Mouse (Mus musculus) heart, postnatal 0 days (tissue): ENCODE measurements around the gene Olfr1036. TPM values are rescaled to one million over a fixed set of nuclear protein-coding genes. Genes with fewer than 3 reads are reported as not detected.

ENCODE experiments used
- ATAC-seq: fragments of 200-750 bp; cut with Nextera tagmentation; 2 replicates; pipeline ENCODE4 v1.8.0; 2017; ENCODE audit warnings: low read depth, moderate number of reproducible peaks, moderate library complexity; ENCODE audit not compliant: insufficient read depth
- DNase-seq: peaks from one replicate; pipeline ENCODE4 v3.0.0-alpha.2; 2016; ENCODE audit warnings: low spot score
- H3K27ac ChIP-seq: fragments of 300-500 bp; sonication (generic); 2 replicates; pipeline ENCODE4 v1.5.1; 2014; ENCODE audit warnings: low read depth, mild to moderate bottlenecking
- H3K27me3 ChIP-seq: fragments of 300-500 bp; sonication (generic); 2 replicates; pipeline ENCODE4 v1.6.1; 2014; ENCODE audit warnings: low read length, mixed read lengths; ENCODE audit not compliant: control insufficient read depth, insufficient read depth
- H3K36me3 ChIP-seq: fragments of 300-500 bp; sonication (generic); replicated peaks from 2 replicates; pipeline ENCODE4 v1.6.1; 2014; ENCODE audit warnings: low read length, mixed read lengths; ENCODE audit not compliant: control insufficient read depth, insufficient read depth
- H3K4me1 ChIP-seq: fragments of 300-500 bp; sonication (generic); 2 replicates; pipeline ENCODE4 v1.6.1; 2014; ENCODE audit warnings: antibody characterized with exemption; ENCODE audit not compliant: control insufficient read depth, insufficient read depth
- H3K4me2 ChIP-seq: fragments of 300-500 bp; sonication (generic); 2 replicates; pipeline ENCODE4 v1.6.1; 2014; ENCODE audit warnings: low read depth, mild to moderate bottlenecking, low read length, moderate library complexity
- H3K4me3 ChIP-seq: fragments of 300-500 bp; sonication (generic); 2 replicates; pipeline ENCODE4 v1.5.1; 2014; ENCODE audit warnings: low read depth, low read length
- H3K9ac ChIP-seq: fragments of 300-500 bp; sonication (generic); replicated peaks from 2 replicates; pipeline ENCODE4 v1.6.1; 2014; ENCODE audit warnings: low read depth, low read length, mixed read lengths
- H3K9me3 ChIP-seq: fragments of 300-500 bp; sonication (generic); replicated peaks from 2 replicates; pipeline ENCODE4 v1.6.1; 2016; ENCODE audit warnings: low read length; ENCODE audit not compliant: control insufficient read depth
- CTCF ChIP-seq: IDR thresholded peaks from 2 replicates; pipeline ENCODE4 v1.5.1; 2016; ENCODE audit warnings: antibody characterized with exemption, control low read depth, low read depth
- EP300 ChIP-seq: IDR thresholded peaks from 2 replicates; pipeline ENCODE4 v1.6.1; 2016; ENCODE audit warnings: antibody characterized with exemption, low read depth
- WGBS: fragments of 180-500 bp; shearing (Covaris S2); extraction: QIAGEN DNeasy Blood & Tissue Kit; methylation state at CpG from one replicate; pipeline ENCODE4 v1.1.7; 2014; 5-methylcytosine and 5-hydroxymethylcytosine counted together
- polyA plus RNA-seq: library from polyadenylated mRNA; unstranded; fragments of >200 nt; fragmentation: Nextera tagmentation; extraction: Ambion mirVana; gene quantifications from 2 replicates; pipeline ENCODE4 v1.2.1, GENCODE M21; 2015
- total RNA-seq: library from RNA; depleted of rRNA; stranded (reverse); fragments of >200 nt; gene quantifications from 2 replicates; pipeline ENCODE4 v1.2.3, GENCODE M21; 2014; ENCODE audit warnings: low replicate concordance; rRNA removed

The Olfr1036 gene
- total and polyA plus RNA-seq, 2 experiments from 2014 or later: not detected

- Histone ChIP-seq H3K27me3 (no peaks in the 10 kb centered on the region), H3K4me2 (no peak within 1 kb of the TSS), H3K9ac (no peak within 1 kb of the TSS), H3K4me1 (no peaks in the 10 kb centered on the region), H3K9me3 (no peaks in the 10 kb centered on the region), H3K27ac (no peak within 1 kb of the TSS), H3K4me3 (no peak within 1 kb of the TSS), H3K36me3 (no peaks in the 10 kb centered on the region)
- DNase-seq (no peak), ATAC-seq (no peak)
- TF ChIP-seq EP300 (no peak), CTCF (no peak)
- 79% methylated on average over 2 of the region's 2 CpGs for WGBS
Observed at GRCm38 (mm10) chr2:86087285-86087684, 13.5 kb downstream of the Olfr1036 start, which contains the start of gene Olfr1037. Olfr1037 (minus strand) TSS chr2:86087385.

Other genes starting within 250 kb of the Olfr1036 start
- not detected in 2 replicates for gene Olfr1019, start 228.5 kb upstream of the Olfr1036 start, total RNA-seq
- gene Olfr1019, start 228.5 kb upstream of the Olfr1036 start, polyA plus RNA-seq: not detected in 2 replicates
- gene Olfr1020, start 227.0 kb upstream of the Olfr1036 start, total RNA-seq: not detected in 2 replicates
- not detected in 2 replicates for gene Olfr1020, start 227.0 kb upstream of the Olfr1036 start, polyA plus RNA-seq
- gene Olfr1022, start 205.4 kb upstream of the Olfr1036 start, total RNA-seq: not detected in 2 replicates
- not detected in 2 replicates for gene Olfr1022, start 205.4 kb upstream of the Olfr1036 start, polyA plus RNA-seq
- not detected in 2 replicates for gene Olfr1023, start 188.4 kb upstream of the Olfr1036 start, total RNA-seq
- gene Olfr1023, start 188.4 kb upstream of the Olfr1036 start, polyA plus RNA-seq: not detected in 2 replicates
- not detected in 2 replicates for gene Olfr1024, start 168.9 kb upstream of the Olfr1036 start, total RNA-seq
- gene Olfr1024, start 168.9 kb upstream of the Olfr1036 start, polyA plus RNA-seq: not detected in 2 replicates
- gene Olfr1025-ps1, start 158.8 kb upstream of the Olfr1036 start, total RNA-seq: not detected in 2 replicates
- gene Olfr1025-ps1, start 158.8 kb upstream of the Olfr1036 start, polyA plus RNA-seq: not detected in 2 replicates
- not detected in 2 replicates for gene Olfr1026, start 152.4 kb upstream of the Olfr1036 start, total RNA-seq
- gene Olfr1026, start 152.4 kb upstream of the Olfr1036 start, polyA plus RNA-seq: not detected in 2 replicates
- not detected in 2 replicates for gene Olfr1028, start 123.6 kb upstream of the Olfr1036 start, total RNA-seq
- not detected in 2 replicates for gene Olfr1028, start 123.6 kb upstream of the Olfr1036 start, polyA plus RNA-seq
- gene Olfr1029, start 100.1 kb upstream of the Olfr1036 start, total RNA-seq: not detected in 2 replicates
- gene Olfr1029, start 100.1 kb upstream of the Olfr1036 start, polyA plus RNA-seq: not detected in 2 replicates
- not detected in 2 replicates for gene Olfr1030, start 94.7 kb upstream of the Olfr1036 start, total RNA-seq
- not detected in 2 replicates for gene Olfr1030, start 94.7 kb upstream of the Olfr1036 start, polyA plus RNA-seq
- gene Olfr1031, start 83.7 kb upstream of the Olfr1036 start, total RNA-seq: not detected in 2 replicates
- gene Olfr1031, start 83.7 kb upstream of the Olfr1036 start, polyA plus RNA-seq: not detected in 2 replicates
- not detected in 2 replicates for gene Olfr1032, start 68.5 kb upstream of the Olfr1036 start, total RNA-seq
- not detected in 2 replicates for gene Olfr1032, start 68.5 kb upstream of the Olfr1036 start, polyA plus RNA-seq
- 0.31 and 4.0 TPM in 2 replicates for gene Olfr1033, start 53.4 kb upstream of the Olfr1036 start, total RNA-seq
- gene Olfr1033, start 53.4 kb upstream of the Olfr1036 start, polyA plus RNA-seq: 4.0 and 5.4 TPM in 2 replicates
- gene Olfr1034, start 28.1 kb upstream of the Olfr1036 start, total RNA-seq: 0.35 TPM in 1 of 2 replicates, not detected in the other
- 0.04 and 0.05 TPM in 2 replicates for gene Olfr1034, start 28.1 kb upstream of the Olfr1036 start, polyA plus RNA-seq
- not detected in 2 replicates for gene Olfr1037, start 13.4 kb downstream of the Olfr1036 start, total RNA-seq
- not detected in 2 replicates for gene Olfr1037, start 13.4 kb downstream of the Olfr1036 start, polyA plus RNA-seq
- not detected in 2 replicates for gene Olfr1039, start 61.9 kb downstream of the Olfr1036 start, total RNA-seq
- not detected in 2 replicates for gene Olfr1039, start 61.9 kb downstream of the Olfr1036 start, polyA plus RNA-seq
- not detected in 2 replicates for gene Olfr1040, start 72.7 kb downstream of the Olfr1036 start, total RNA-seq
- gene Olfr1040, start 72.7 kb downstream of the Olfr1036 start, polyA plus RNA-seq: not detected in 2 replicates
- gene Olfr1042, start 87.8 kb downstream of the Olfr1036 start, total RNA-seq: not detected in 2 replicates
- gene Olfr1042, start 87.8 kb downstream of the Olfr1036 start, polyA plus RNA-seq: not detected in 2 replicates
- gene Olfr1043, start 93.5 kb downstream of the Olfr1036 start, total RNA-seq: not detected in 2 replicates
- gene Olfr1043, start 93.5 kb downstream of the Olfr1036 start, polyA plus RNA-seq: not detected in 2 replicates
- not detected in 2 replicates for gene Olfr1044, start 103.8 kb downstream of the Olfr1036 start, total RNA-seq
- not detected in 2 replicates for gene Olfr1044, start 103.8 kb downstream of the Olfr1036 start, polyA plus RNA-seq
- gene Olfr52, start 111.7 kb downstream of the Olfr1036 start, total RNA-seq: not detected in 2 replicates
- gene Olfr52, start 111.7 kb downstream of the Olfr1036 start, polyA plus RNA-seq: not detected in 2 replicates
- gene Olfr1045, start 129.0 kb downstream of the Olfr1036 start, total RNA-seq: not detected in 2 replicates
- gene Olfr1045, start 129.0 kb downstream of the Olfr1036 start, polyA plus RNA-seq: not detected in 2 replicates
- gene Olfr1046, start 145.3 kb downstream of the Olfr1036 start, total RNA-seq: not detected in 2 replicates
- not detected in 2 replicates for gene Olfr1046, start 145.3 kb downstream of the Olfr1036 start, polyA plus RNA-seq
- gene Olfr1047, start 157.4 kb downstream of the Olfr1036 start, total RNA-seq: not detected in 2 replicates
- gene Olfr1047, start 157.4 kb downstream of the Olfr1036 start, polyA plus RNA-seq: not detected in 2 replicates
- gene Olfr1048, start 166.3 kb downstream of the Olfr1036 start, total RNA-seq: not detected in 2 replicates
- gene Olfr1048, start 166.3 kb downstream of the Olfr1036 start, polyA plus RNA-seq: not detected in 2 replicates
- not detected in 2 replicates for gene Olfr1049, start 184.3 kb downstream of the Olfr1036 start, total RNA-seq
- not detected in 2 replicates for gene Olfr1049, start 184.3 kb downstream of the Olfr1036 start, polyA plus RNA-seq
- gene Olfr1051, start 205.1 kb downstream of the Olfr1036 start, total RNA-seq: not detected in 2 replicates
- not detected in 2 replicates for gene Olfr1051, start 205.1 kb downstream of the Olfr1036 start, polyA plus RNA-seq
- not detected in 2 replicates for gene Olfr1052, start 218.5 kb downstream of the Olfr1036 start, total RNA-seq
- gene Olfr1052, start 218.5 kb downstream of the Olfr1036 start, polyA plus RNA-seq: not detected in 2 replicates
- gene Olfr1053, start 241.3 kb downstream of the Olfr1036 start, total RNA-seq: not detected in 2 replicates
- gene Olfr1053, start 241.3 kb downstream of the Olfr1036 start, polyA plus RNA-seq: not detected in 2 replicates